Mouse (Mus musculus) embryonic facial prominence, embryonic 12.5 days (tissue): ENCODE measurements around the gene Rbms3. TPM values are rescaled to one million over a fixed set of nuclear protein-coding genes. Genes with fewer than 3 reads are reported as not detected.

ENCODE experiments used
- ATAC-seq: fragments of 200-750 bp; cut with Nextera tagmentation; 2 replicates; pipeline ENCODE4 v1.8.0; 2017; ENCODE audit not compliant: insufficient number of reproducible peaks, insufficient read depth, low FRiP score, low TSS enrichment
- H3K27ac ChIP-seq: fragments of 300-500 bp; sonication (generic); 2 replicates; pipeline ENCODE4 v1.5.1; 2016; ENCODE audit warnings: mild to moderate bottlenecking
- H3K27me3 ChIP-seq: fragments of 300-500 bp; sonication (generic); 2 replicates; pipeline ENCODE4 v1.6.1; 2016; ENCODE audit warnings: mild to moderate bottlenecking, moderate library complexity
- H3K36me3 ChIP-seq: fragments of 300-500 bp; sonication (generic); 2 replicates; pipeline ENCODE4 v1.6.1; 2016; ENCODE audit warnings: mild to moderate bottlenecking
- H3K4me1 ChIP-seq: fragments of 300-500 bp; sonication (generic); 2 replicates; pipeline ENCODE4 v1.6.1; 2016
- H3K4me2 ChIP-seq: fragments of 300-500 bp; sonication (generic); replicated peaks from 2 replicates; pipeline ENCODE4 v1.6.1; 2016; ENCODE audit warnings: mild to moderate bottlenecking, moderate library complexity
- H3K4me3 ChIP-seq: fragments of 300-500 bp; sonication (generic); 2 replicates; pipeline ENCODE4 v1.5.1; 2016; ENCODE audit warnings: mild to moderate bottlenecking
- H3K9ac ChIP-seq: fragments of 300-500 bp; sonication (generic); 2 replicates; pipeline ENCODE4 v1.6.1; 2016; ENCODE audit warnings: mild to moderate bottlenecking, moderate library complexity
- H3K9me3 ChIP-seq: fragments of 300-500 bp; sonication (generic); 2 replicates; pipeline ENCODE4 v1.6.1; 2016; ENCODE audit warnings: mild to moderate bottlenecking, moderate library complexity
- WGBS: fragments of 180-500 bp; shearing (Covaris S2); methylation state at CpG from one replicate; pipeline ENCODE4 v1.1.7; 2016; 5-methylcytosine and 5-hydroxymethylcytosine counted together
- polyA plus RNA-seq: library from polyadenylated mRNA; unstranded; fragments of >200 nt; fragmentation: Nextera tagmentation; extraction: Ambion mirVana; gene quantifications from 2 replicates; pipeline ENCODE4 v1.2.1, GENCODE M21; 2016

Gene Rbms3
- 85.8 and 94.1 TPM in 2 replicates for polyA plus RNA-seq

- H3K36me3 ChIP-seq, result no peaks in the 10 kb centered on the region
- WGBS, result 84% methylated on average over 9 of the region's 9 CpGs
- no peak for ATAC-seq
Measured at GRCm38 (mm10) chr9:117629771-117630170, at the start of gene Rbms3. Rbms3 (minus strand) TSS chr9:117629913.

GRCm38 (mm10) chr9:117673311-117673710, 43.6 kb upstream of the Rbms3 start:
- Histone ChIP-seq H3K4me2 (no peak overlapping the region), H3K4me3 (no peak overlapping the region), H3K4me1 (no peaks in the 10 kb centered on the region), H3K9me3 (no peaks in the 10 kb centered on the region), H3K9ac (no peak overlapping the region), H3K27ac (no peak overlapping the region), H3K27me3 (no peaks in the 10 kb centered on the region), H3K36me3 (no peaks in the 10 kb centered on the region)
- no peak for ATAC-seq
- 82% methylated on average over 5 of the region's 5 CpGs for WGBS

More at GRCm38 (mm10) chr9:117629771-117630170, at the start of gene Rbms3:
- H3K4me2 ChIP-seq, result no peak within 1 kb of the TSS
- no peaks in the 10 kb centered on the region for H3K27me3 ChIP-seq
- H3K4me3 ChIP-seq, result no peak within 1 kb of the TSS
- no peaks in the 10 kb centered on the region for H3K9me3 ChIP-seq
- no peak within 1 kb of the TSS for H3K27ac ChIP-seq
- no peak within 1 kb of the TSS for H3K9ac ChIP-seq
- no peaks in the 10 kb centered on the region for H3K4me1 ChIP-seq

GRCm38 (mm10) chr9:117654626-117655025, 24.9 kb upstream of the Rbms3 start:
- no peaks in the 10 kb centered on the region for H3K4me1 ChIP-seq
- no peak overlapping the region for H3K9ac ChIP-seq
- H3K4me3 ChIP-seq, result no peak overlapping the region
- no peaks in the 10 kb centered on the region for H3K9me3 ChIP-seq
- no peaks in the 10 kb centered on the region for H3K36me3 ChIP-seq
- ATAC-seq, result no peak
- WGBS, result 59% methylated on average over 2 of the region's 2 CpGs
- no peak overlapping the region for H3K27ac ChIP-seq
- H3K27me3 ChIP-seq, result no peaks in the 10 kb centered on the region
- no peak overlapping the region for H3K4me2 ChIP-seq

GRCm38 (mm10) chr9:117653641-117654040, 23.9 kb upstream of the Rbms3 start:
- H3K4me1 ChIP-seq, result no peaks in the 10 kb centered on the region
- no peak for ATAC-seq
- no peaks in the 10 kb centered on the region for H3K36me3 ChIP-seq
- H3K9me3 ChIP-seq, result no peaks in the 10 kb centered on the region
- H3K27me3 ChIP-seq, result no peaks in the 10 kb centered on the region
- no peak overlapping the region for H3K4me2 ChIP-seq
- no peak overlapping the region for H3K9ac ChIP-seq
- H3K4me3 ChIP-seq, result no peak overlapping the region
- 62% methylated on average over 5 of the region's 5 CpGs for WGBS
- no peak overlapping the region for H3K27ac ChIP-seq

- H3K36me3 ChIP-seq, result no peaks in the 10 kb centered on the region
- no peaks in the 10 kb centered on the region for H3K4me1 ChIP-seq
- ATAC-seq, result no peak
- H3K9me3 ChIP-seq, result no peaks in the 10 kb centered on the region
- H3K27me3 ChIP-seq, result no peaks in the 10 kb centered on the region
- no peak overlapping the region for H3K9ac ChIP-seq
- WGBS, result 84% methylated on average over 2 of the region's 2 CpGs
- no peak overlapping the region for H3K27ac ChIP-seq
- no peak overlapping the region for H3K4me2 ChIP-seq
- no peak overlapping the region for H3K4me3 ChIP-seq
Measured at GRCm38 (mm10) chr9:117646131-117646530, 16.4 kb upstream of the Rbms3 start.

GRCm38 (mm10) chr9:117641090-117641782, 11.5 kb upstream of the Rbms3 start:
- Histone ChIP-seq H3K4me1 (no peaks in the 10 kb centered on the region), H3K27ac (no peak overlapping the region), H3K4me3 (no peak overlapping the region), H3K36me3 (no peaks in the 10 kb centered on the region), H3K27me3 (no peaks in the 10 kb centered on the region), H3K9ac (no peak overlapping the region), H3K9me3 (no peaks in the 10 kb centered on the region), H3K4me2 (no peak overlapping the region)
- ATAC-seq, result no peak
- WGBS, result 84% methylated on average over 4 of the region's 4 CpGs

GRCm38 (mm10) chr9:117638623-117639185, 9.0 kb upstream of the Rbms3 start:
- no peaks in the 10 kb centered on the region for H3K27me3 ChIP-seq
- no peaks in the 10 kb centered on the region for H3K9me3 ChIP-seq
- H3K4me2 ChIP-seq, result no peak overlapping the region
- H3K9ac ChIP-seq, result no peak overlapping the region
- no peaks in the 10 kb centered on the region for H3K36me3 ChIP-seq
- no peak overlapping the region for H3K27ac ChIP-seq
- whole genome bisulfite sequencing, result 82% methylated on average over 5 of the region's 5 CpGs
- no peak for ATAC-seq
- no peaks in the 10 kb centered on the region for H3K4me1 ChIP-seq
- H3K4me3 ChIP-seq, result no peak overlapping the region

GRCm38 (mm10) chr9:117636492-117636891, 6.8 kb upstream of the Rbms3 start:
- Histone ChIP-seq H3K4me3 (no peak overlapping the region), H3K27me3 (no peaks in the 10 kb centered on the region), H3K4me1 (no peaks in the 10 kb centered on the region), H3K36me3 (no peaks in the 10 kb centered on the region), H3K4me2 (no peak overlapping the region), H3K27ac (no peak overlapping the region), H3K9me3 (no peaks in the 10 kb centered on the region), H3K9ac (no peak overlapping the region)
- WGBS, result 78% methylated on average over 8 of the region's 8 CpGs
- no peak for ATAC-seq

- H3K27me3 ChIP-seq, result no peaks in the 10 kb centered on the region
- no peaks in the 10 kb centered on the region for H3K4me1 ChIP-seq
- no peak overlapping the region for H3K4me2 ChIP-seq
- ATAC-seq, result no peak
- no peak overlapping the region for H3K27ac ChIP-seq
- no peak overlapping the region for H3K9ac ChIP-seq
- no peak overlapping the region for H3K4me3 ChIP-seq
- no peaks in the 10 kb centered on the region for H3K36me3 ChIP-seq
- no peaks in the 10 kb centered on the region for H3K9me3 ChIP-seq
Measured at GRCm38 (mm10) chr9:117627173-117627572, 2.5 kb downstream of the Rbms3 start.

GRCm38 (mm10) chr9:117600781-117601180, 28.9 kb downstream of the Rbms3 start:
- H3K9me3 ChIP-seq, result no peaks in the 10 kb centered on the region
- no peak overlapping the region for H3K9ac ChIP-seq
- H3K27ac ChIP-seq, result no peak overlapping the region
- WGBS, result 83% methylated on average over 5 of the region's 5 CpGs
- H3K4me1 ChIP-seq, result no peaks in the 10 kb centered on the region
- H3K4me3 ChIP-seq, result no peak overlapping the region
- H3K36me3 ChIP-seq, result no peaks in the 10 kb centered on the region
- H3K4me2 ChIP-seq, result no peak overlapping the region
- H3K27me3 ChIP-seq, result no peaks in the 10 kb centered on the region
- ATAC-seq, result no peak

- 89% methylated on average over 9 of the region's 9 CpGs for WGBS
- no peaks in the 10 kb centered on the region for H3K4me1 ChIP-seq
- H3K4me3 ChIP-seq, result no peak overlapping the region
- H3K27ac ChIP-seq, result no peak overlapping the region
- H3K4me2 ChIP-seq, result no peak overlapping the region
- ATAC-seq, result no peak
- no peaks in the 10 kb centered on the region for H3K27me3 ChIP-seq
- no peak overlapping the region for H3K9ac ChIP-seq
- no peaks in the 10 kb centered on the region for H3K9me3 ChIP-seq
- H3K36me3 ChIP-seq, result no peaks in the 10 kb centered on the region
Measured at GRCm38 (mm10) chr9:117599341-117599740, 30.4 kb downstream of the Rbms3 start.

- ATAC-seq, result no peak
- no peaks in the 10 kb centered on the region for H3K9me3 ChIP-seq
- no peak overlapping the region for H3K4me2 ChIP-seq
Measured at GRCm38 (mm10) chr9:117596162-117596561, 33.6 kb downstream of the Rbms3 start.

More at GRCm38 (mm10) chr9:117596162-117596561, 33.6 kb downstream of the Rbms3 start:
- Histone ChIP-seq H3K9ac (no peak overlapping the region), H3K4me3 (no peak overlapping the region), H3K36me3 (no peaks in the 10 kb centered on the region), H3K27me3 (no peaks in the 10 kb centered on the region), H3K4me1 (no peaks in the 10 kb centered on the region), H3K27ac (no peak overlapping the region)
- 63% methylated on average over 5 of the region's 5 CpGs for WGBS
